Mouse (Mus musculus) intestine, postnatal 0 days (tissue): Measurements from ENCODE around the gene Zbtb9. TPM values are rescaled to one million over a fixed set of nuclear protein-coding genes. Genes with fewer than 3 reads are reported as not detected.

Experiments used
- ATAC-seq: fragments of 200-750 bp; cut with Nextera tagmentation; 2 replicates; pipeline ENCODE4 v1.8.0; 2017; ENCODE audit warnings: mild to moderate bottlenecking, moderate TSS enrichment, moderate library complexity
- H3K27ac ChIP-seq: fragments of 300-500 bp; sonication (generic); 2 replicates; pipeline ENCODE4 v1.5.1; 2014; ENCODE audit warnings: mild to moderate bottlenecking, low read depth, low read length, moderate library complexity
- H3K27me3 ChIP-seq: fragments of 300-500 bp; sonication (generic); replicated peaks from 2 replicates; pipeline ENCODE4 v1.6.1; 2014; ENCODE audit warnings: low read length, mixed read lengths; ENCODE audit not compliant: control insufficient read depth, insufficient read depth
- H3K36me3 ChIP-seq: fragments of 300-500 bp; sonication (generic); 2 replicates; pipeline ENCODE4 v1.6.1; 2014; ENCODE audit warnings: mild to moderate bottlenecking, moderate library complexity; ENCODE audit not compliant: control insufficient read depth, insufficient read depth
- H3K4me1 ChIP-seq: fragments of 300-500 bp; sonication (generic); replicated peaks from 2 replicates; pipeline ENCODE4 v1.6.1; 2014; ENCODE audit warnings: antibody characterized with exemption, low read length, mixed read lengths; ENCODE audit not compliant: control insufficient read depth, insufficient read depth
- H3K4me2 ChIP-seq: fragments of 300-500 bp; sonication (generic); replicated peaks from 2 replicates; pipeline ENCODE4 v1.6.1; 2014; ENCODE audit warnings: low read depth, mild to moderate bottlenecking, moderate library complexity
- H3K4me3 ChIP-seq: fragments of 300-500 bp; sonication (generic); 2 replicates; pipeline ENCODE4 v1.5.1; 2014; ENCODE audit warnings: low read depth, low read length
- H3K9ac ChIP-seq: fragments of 300-500 bp; sonication (generic); 2 replicates; pipeline ENCODE4 v1.6.1; 2014; ENCODE audit warnings: mild to moderate bottlenecking, low read depth, low read length
- H3K9me3 ChIP-seq: fragments of 300-500 bp; sonication (generic); 2 replicates; pipeline ENCODE4 v1.6.1; 2016; ENCODE audit warnings: mixed run types; ENCODE audit not compliant: control insufficient read depth
- CTCF ChIP-seq: sonication (generic); IDR thresholded peaks from 2 replicates; pipeline ENCODE4 v1.5.1; 2016; ENCODE audit warnings: low read depth, mild to moderate bottlenecking, control low read depth, antibody characterized with exemption, moderate library complexity
- WGBS: fragments of 180-500 bp; shearing (Covaris S2); extraction: QIAGEN DNeasy Blood & Tissue Kit; methylation state at CpG from one replicate; pipeline ENCODE4 v1.1.7; 2014; 5-methylcytosine and 5-hydroxymethylcytosine counted together
- polyA plus RNA-seq: library from polyadenylated mRNA; unstranded; fragments of >200 nt; fragmentation: Nextera tagmentation; extraction: Ambion mirVana; gene quantifications from 2 replicates; pipeline ENCODE4 v1.2.1, GENCODE M21; 2015

The Zbtb9 gene
- polyA plus RNA-seq, 1 experiment from 2014 or later: 6.5 TPM

DNA sequence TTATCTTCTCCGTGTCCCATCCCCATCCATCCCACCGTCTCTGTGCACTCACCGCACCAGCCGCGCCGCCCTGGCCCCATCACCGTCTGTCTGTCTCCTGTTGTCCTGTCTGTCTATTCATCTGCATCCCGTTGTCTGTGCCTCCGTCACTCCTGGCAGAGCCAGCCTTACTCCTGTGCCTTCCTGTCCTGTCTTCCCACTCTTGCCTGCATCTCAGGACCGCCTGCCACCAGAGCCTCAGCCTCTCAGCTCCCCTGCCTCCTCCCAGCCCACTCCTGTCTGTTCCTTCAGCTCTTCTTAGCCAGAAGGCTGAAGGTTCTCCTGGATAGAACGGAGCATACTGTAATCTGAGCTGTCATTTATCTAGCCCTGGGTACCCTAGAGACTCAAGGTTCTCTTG, 6.0 kb upstream of the Zbtb9 start:
- Histone ChIP-seq H3K36me3 (peaks cover 12% of the 10 kb centered on the region; the same call in 1 of the 2 replicates), H3K9me3 (no peaks in the 10 kb centered on the region), H3K27me3 (no peaks in the 10 kb centered on the region), H3K4me2 (no peak overlapping the region), H3K4me1 (no peaks in the 10 kb centered on the region), H3K27ac (no peak overlapping the region), H3K4me3 (no peak overlapping the region), H3K9ac (no peak overlapping the region)
- TF ChIP-seq CTCF: no peak
- 90% methylated on average over 11 of the region's 11 CpGs for WGBS
- ATAC-seq: no peak

DNA sequence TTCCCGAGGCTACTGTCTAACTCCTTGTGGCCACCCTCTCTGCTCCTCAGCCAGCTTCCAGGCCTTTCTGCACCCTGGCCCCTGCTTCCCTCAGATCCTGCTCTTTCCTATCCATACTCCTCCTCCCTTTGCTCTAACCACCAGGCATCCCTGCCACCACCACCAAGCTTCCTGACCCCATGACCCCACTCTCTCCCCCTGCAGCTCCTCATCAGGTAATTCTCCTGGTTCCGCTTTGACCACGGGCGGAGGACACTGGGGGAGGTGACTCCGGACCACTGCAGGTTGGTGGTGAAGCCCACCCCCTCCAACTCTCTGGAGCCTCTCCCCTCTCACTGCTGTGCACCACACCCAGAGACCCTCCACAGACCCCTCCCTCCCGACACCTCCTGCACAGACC, 5.5 kb upstream of the Zbtb9 start:
- TF ChIP-seq CTCF: no peak
- ATAC-seq: no peak
- Histone ChIP-seq H3K36me3 (peaks cover 12% of the 10 kb centered on the region; the same call in 1 of the 2 replicates), H3K4me2 (no peak overlapping the region), H3K27me3 (no peaks in the 10 kb centered on the region), H3K4me3 (no peak overlapping the region), H3K9ac (no peak overlapping the region), H3K27ac (no peak overlapping the region), H3K4me1 (no peaks in the 10 kb centered on the region), H3K9me3 (no peaks in the 10 kb centered on the region)
- WGBS: 88% methylated on average over 6 of the region's 6 CpGs

DNA sequence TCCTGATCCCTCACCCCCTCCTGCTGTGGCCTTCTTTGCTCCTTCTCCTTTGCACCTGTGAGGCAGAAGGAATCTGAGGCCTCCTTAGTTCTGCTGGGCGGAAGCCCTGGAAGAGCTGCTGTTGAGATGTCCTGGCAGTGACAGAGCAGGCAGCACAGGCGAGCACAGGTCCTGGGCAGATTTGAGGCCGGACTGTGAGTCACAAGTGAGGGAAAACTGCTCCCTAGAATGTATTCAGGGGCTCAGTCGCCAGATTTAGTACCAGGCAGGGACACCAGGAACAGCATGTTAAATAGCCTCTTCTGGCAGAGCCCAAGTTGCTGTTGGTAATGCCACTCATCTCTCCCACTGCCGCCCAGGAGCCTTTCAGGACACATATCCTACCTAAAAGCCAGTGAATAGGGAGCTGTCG, 4.8 kb upstream of the Zbtb9 start:
- H3K9ac ChIP-seq: no peak overlapping the region
- H3K27ac ChIP-seq: no peak overlapping the region
- TF ChIP-seq CTCF: no peak
- peaks cover 12% of the 10 kb centered on the region; the same call in 1 of the 2 replicates for H3K36me3 ChIP-seq
- H3K27me3 ChIP-seq: no peaks in the 10 kb centered on the region
- no peaks in the 10 kb centered on the region for H3K9me3 ChIP-seq
- H3K4me1 ChIP-seq: no peaks in the 10 kb centered on the region
- ATAC-seq: no peak
- 81% methylated on average over 6 of the region's 6 CpGs for WGBS
- H3K4me3 ChIP-seq: no peak overlapping the region
- H3K4me2 ChIP-seq: no peak overlapping the region

GRCm38 (mm10) chr17:26969257-26969656, 3.7 kb upstream of the Zbtb9 start:
- TF ChIP-seq CTCF: no peak
- WGBS: 82% methylated on average over 6 of the region's 6 CpGs
- Histone ChIP-seq H3K4me3 (no peak overlapping the region), H3K4me1 (peaks cover 7% of the 10 kb centered on the region; the same call in 1 of the 2 replicates), H3K4me2 (no peak overlapping the region), H3K36me3 (peaks cover 11% of the 10 kb centered on the region; the same call in 1 of the 2 replicates), H3K9me3 (no peaks in the 10 kb centered on the region), H3K27ac (no peak overlapping the region), H3K9ac (no peak overlapping the region), H3K27me3 (no peaks in the 10 kb centered on the region)
- ATAC-seq: no peak

DNA sequence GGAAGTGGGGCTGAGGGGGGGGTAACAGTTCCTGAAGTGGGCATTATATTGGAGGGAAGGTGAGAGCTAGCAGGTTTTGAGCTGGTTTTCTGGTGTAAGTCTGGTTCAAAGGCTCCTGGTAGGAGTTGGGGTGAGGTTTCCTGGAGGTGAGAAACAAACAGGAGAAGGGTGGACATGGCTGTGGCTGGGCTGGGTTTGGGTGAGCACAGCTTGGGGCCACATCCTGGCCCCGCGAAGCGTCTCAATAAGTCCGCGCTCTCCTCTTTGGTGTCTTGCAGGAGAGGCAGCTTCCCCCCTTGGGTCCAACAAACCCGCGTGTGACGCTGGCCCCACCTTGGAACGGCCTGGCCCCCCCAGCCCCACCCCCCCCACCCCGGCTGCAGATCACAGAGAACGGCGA, 2.7 kb upstream of the Zbtb9 start:
- ATAC-seq: no peak
- WGBS: 69% methylated on average over 11 of the region's 12 CpGs

GRCm38 (mm10) chr17:26971247-26971905, 1.6 kb upstream of the Zbtb9 start:
- Histone ChIP-seq H3K4me3 (peak overlapping the region; percentile 82), H3K4me1 (peaks cover 8% of the 10 kb centered on the region; the same call in 1 of the 2 replicates), H3K27ac (no peak overlapping the region), H3K36me3 (peaks cover 18% of the 10 kb centered on the region), H3K4me2 (peak overlapping the region; percentile 94), H3K27me3 (no peaks in the 10 kb centered on the region), H3K9me3 (no peaks in the 10 kb centered on the region), H3K9ac (0 out of 2 replicates have a peak overlapping the region, but pooled peaks have one; percentile 69)
- no peak for TF ChIP-seq CTCF
- no peak for ATAC-seq
- 66% methylated on average over 7 of the region's 8 CpGs for WGBS

More for the DNA sequence above, 2.7 kb upstream of the Zbtb9 start:
- peaks cover 7% of the 10 kb centered on the region for H3K36me3 ChIP-seq
- H3K9ac ChIP-seq: no peak overlapping the region
- H3K4me3 ChIP-seq: no peak overlapping the region
- H3K4me1 ChIP-seq: peaks cover 8% of the 10 kb centered on the region; the same call in 1 of the 2 replicates
- no peak for TF ChIP-seq CTCF
- H3K27ac ChIP-seq: no peak overlapping the region
- no peak overlapping the region for H3K4me2 ChIP-seq
- H3K9me3 ChIP-seq: no peaks in the 10 kb centered on the region
- no peaks in the 10 kb centered on the region for H3K27me3 ChIP-seq
